Mouse (Mus musculus) heart, embryonic 15.5 days (tissue): Measurements from ENCODE around the gene Mrpl2. TPM values are rescaled to one million over a fixed set of nuclear protein-coding genes. Genes with fewer than 3 reads are reported as not detected.

Experiments used
- ATAC-seq: fragments of 200-750 bp; cut with Nextera tagmentation; replicated peaks from 2 replicates; pipeline ENCODE4 v1.8.0; 2017; ENCODE audit warnings: low read depth, moderate TSS enrichment; ENCODE audit not compliant: insufficient number of reproducible peaks, insufficient read depth, low FRiP score
- H3K27ac ChIP-seq: fragments of 300-500 bp; sonication (generic); 2 replicates; pipeline ENCODE4 v1.5.1; 2015; ENCODE audit warnings: mild to moderate bottlenecking, inconsistent platforms
- H3K27me3 ChIP-seq: fragments of 300-500 bp; sonication (generic); 2 replicates; pipeline ENCODE4 v1.6.1; 2015; ENCODE audit warnings: inconsistent platforms
- H3K36me3 ChIP-seq: fragments of 300-500 bp; sonication (generic); 2 replicates; pipeline ENCODE4 v1.6.1; 2015; ENCODE audit warnings: mild to moderate bottlenecking, inconsistent platforms
- H3K4me1 ChIP-seq: fragments of 300-500 bp; sonication (generic); replicated peaks from 2 replicates; pipeline ENCODE4 v1.6.1; 2015; ENCODE audit warnings: inconsistent platforms
- H3K4me2 ChIP-seq: fragments of 300-500 bp; sonication (generic); 2 replicates; pipeline ENCODE4 v1.6.1; 2015; ENCODE audit warnings: inconsistent platforms, mild to moderate bottlenecking, moderate library complexity
- H3K4me3 ChIP-seq: fragments of 300-500 bp; sonication (generic); 2 replicates; pipeline ENCODE4 v1.5.1; 2015; ENCODE audit warnings: mild to moderate bottlenecking, inconsistent platforms
- H3K9ac ChIP-seq: fragments of 300-500 bp; sonication (generic); 2 replicates; pipeline ENCODE4 v1.6.1; 2015; ENCODE audit warnings: mild to moderate bottlenecking, inconsistent platforms
- H3K9me3 ChIP-seq: fragments of 300-500 bp; sonication (generic); replicated peaks from 2 replicates; pipeline ENCODE4 v1.6.1; 2016; ENCODE audit warnings: inconsistent platforms
- WGBS: fragments of 180-500 bp; shearing (Covaris S2); methylation state at CpG from one replicate; pipeline ENCODE4 v1.1.7; 2015; ENCODE audit warnings: mixed read lengths; 5-methylcytosine and 5-hydroxymethylcytosine counted together
- polyA plus RNA-seq: library from polyadenylated mRNA; unstranded; fragments of >200 nt; fragmentation: Nextera tagmentation; extraction: Ambion mirVana; gene quantifications from 2 replicates; pipeline ENCODE4 v1.2.1, GENCODE M21; 2015

The Mrpl2 gene
- polyA plus RNA-seq, 1 experiment from 2014 or later: 94.3 TPM

DNA sequence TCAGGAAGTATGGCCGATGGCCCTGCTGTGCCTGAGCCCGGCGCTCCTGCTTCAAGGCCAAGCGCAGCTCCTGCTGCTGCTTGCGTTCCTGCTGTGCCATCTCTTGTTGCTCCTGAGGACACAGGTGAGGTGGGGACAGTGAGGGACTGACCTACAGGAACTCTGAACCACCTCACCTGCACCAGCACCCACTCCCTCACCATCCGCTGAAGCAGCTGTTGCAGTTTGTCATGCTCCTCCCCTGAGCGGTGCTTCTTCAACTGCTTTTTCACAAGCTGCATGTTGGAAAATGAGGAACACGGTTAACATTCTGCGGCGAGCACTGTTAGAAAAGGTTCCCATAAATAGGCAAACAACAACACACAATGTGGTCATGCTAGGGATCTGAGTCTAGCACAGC, 23.9 kb downstream of the Mrpl2 start:
- Histone ChIP-seq H3K4me1 (peaks cover 18% of the 10 kb centered on the region), H3K9ac (no peak overlapping the region), H3K9me3 (no peaks in the 10 kb centered on the region), H3K4me3 (no peak overlapping the region), H3K27ac (no peak overlapping the region), H3K27me3 (no peaks in the 10 kb centered on the region), H3K4me2 (no peak overlapping the region), H3K36me3 (peaks cover 49% of the 10 kb centered on the region)
- no peak for ATAC-seq
- WGBS: 94% methylated on average over 10 of the region's 10 CpGs

DNA sequence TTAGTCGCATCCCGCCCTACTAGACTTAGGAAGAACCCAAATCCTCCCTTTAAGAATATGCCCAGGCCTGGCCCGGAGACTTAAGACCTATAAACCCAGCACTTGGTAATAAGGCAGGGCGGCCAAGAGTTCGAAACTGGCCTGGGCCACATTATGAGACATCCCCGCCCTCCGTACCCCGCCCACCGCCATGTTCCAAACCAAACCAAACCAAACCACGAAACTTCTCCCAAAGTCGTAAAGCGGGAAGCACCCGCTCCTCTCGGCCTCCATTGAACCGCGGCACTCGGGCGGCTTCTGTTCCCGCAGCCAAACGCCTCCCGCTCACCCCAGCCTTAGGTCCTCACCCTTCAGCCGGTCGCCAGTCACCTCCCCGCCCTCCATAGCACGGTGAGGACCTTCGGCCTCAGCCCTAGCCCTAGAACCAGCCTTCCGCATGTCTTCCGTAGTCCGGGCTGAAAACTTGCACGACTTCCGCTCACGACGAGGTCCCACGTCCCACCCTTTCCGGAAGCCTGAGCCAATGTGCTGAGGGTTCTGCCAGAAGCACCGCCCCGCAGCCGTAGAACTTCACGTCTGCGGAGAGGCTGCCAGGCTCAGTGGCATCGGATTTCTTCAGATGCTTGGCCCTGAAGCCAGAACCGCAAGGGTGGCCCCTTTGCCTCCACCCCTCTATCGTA, 28.0 kb downstream of the Mrpl2 start, which contains the start of gene Rrp36:
Gene Rrp36 (minus strand): TSS at position 503 of the 680 bp plus-strand sequence.
- ATAC-seq: peak; percentile 85
- Histone ChIP-seq H3K9me3 (no peaks in the 10 kb centered on the region), H3K4me3 (peak within 1 kb of the TSS; percentile 85), H3K36me3 (peaks cover 49% of the 10 kb centered on the region), H3K4me2 (peak within 1 kb of the TSS; percentile 85), H3K9ac (peak within 1 kb of the TSS; percentile 85), H3K27me3 (no peaks in the 10 kb centered on the region), H3K4me1 (peaks cover 36% of the 10 kb centered on the region), H3K27ac (peak within 1 kb of the TSS; percentile 83)
- WGBS: 0% methylated on average over 43 of the region's 43 CpGs

DNA sequence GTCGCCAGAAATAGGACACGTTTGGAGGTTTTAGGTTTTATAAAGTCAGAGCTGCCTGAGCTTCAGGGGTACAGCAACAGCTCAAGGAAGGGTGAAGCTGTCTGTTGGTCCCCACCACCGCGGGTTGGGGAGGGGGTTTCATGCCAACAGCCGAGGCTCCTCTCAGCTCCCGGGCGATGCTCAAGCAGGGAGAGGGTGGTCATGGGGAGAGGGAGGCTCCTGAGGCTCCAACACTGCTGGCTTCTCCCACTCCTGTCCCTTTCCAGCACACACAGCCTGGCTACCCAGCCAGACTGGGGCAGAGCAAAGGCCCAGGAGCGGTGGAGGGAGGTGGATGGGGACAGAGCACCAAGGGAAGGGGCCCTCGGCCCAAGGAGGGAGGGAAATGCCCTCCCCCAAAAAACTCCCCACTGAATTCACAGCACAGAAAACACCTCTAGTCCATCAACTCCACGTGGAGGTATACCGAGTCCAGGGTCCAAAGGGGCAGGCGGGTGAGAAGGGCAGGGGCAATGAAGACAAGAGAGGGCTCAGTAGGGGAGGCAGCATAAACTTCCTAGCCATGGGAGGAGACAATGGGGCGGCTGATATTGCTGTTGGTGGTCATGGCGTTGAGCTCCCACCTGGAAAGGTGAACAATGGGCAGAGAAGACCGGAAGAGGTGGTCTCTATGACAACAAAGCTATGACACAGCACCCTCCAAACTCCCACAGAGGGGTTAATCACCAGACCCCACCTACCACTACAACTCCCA, 28.7 kb downstream of the Mrpl2 start:
- H3K27ac ChIP-seq: peak overlapping the region; percentile 83
- H3K4me1 ChIP-seq: peaks cover 43% of the 10 kb centered on the region
- peaks cover 42% of the 10 kb centered on the region for H3K36me3 ChIP-seq
- peak overlapping the region; percentile 85 for H3K4me3 ChIP-seq
- no peaks in the 10 kb centered on the region for H3K9me3 ChIP-seq
- 20% methylated on average over 15 of the region's 15 CpGs for WGBS
- peak overlapping the region; percentile 85 for H3K4me2 ChIP-seq
- ATAC-seq: peak; percentile 3; the same call in 1 of the 2 replicates
- H3K9ac ChIP-seq: peak overlapping the region; percentile 85
- no peaks in the 10 kb centered on the region for H3K27me3 ChIP-seq

DNA sequence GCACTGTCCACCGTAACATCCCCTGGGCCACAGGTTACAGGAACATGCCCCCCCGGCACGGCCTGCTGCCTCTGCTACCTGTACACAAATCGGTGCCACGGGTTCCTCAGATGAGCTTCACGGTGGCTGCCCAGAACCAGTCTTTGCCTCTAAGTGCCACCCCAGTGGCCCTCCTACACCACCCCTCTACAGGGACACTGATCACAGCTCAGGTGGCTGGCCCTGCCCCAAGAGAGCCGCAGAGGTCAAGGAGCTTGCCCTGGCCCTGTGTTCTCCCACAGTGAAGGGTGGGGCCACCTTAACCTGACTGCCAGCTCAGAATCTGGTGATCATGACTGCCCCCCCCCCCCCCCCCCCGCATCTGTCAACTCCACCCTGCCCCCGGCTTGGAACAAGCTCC, 32.4 kb downstream of the Mrpl2 start, which contains the start of gene Mea1:
Gene Mea1 (plus strand): TSS at position 378 of the 400 bp plus-strand sequence.
- Histone ChIP-seq H3K4me3 (peak within 1 kb of the TSS; percentile 99), H3K27ac (peak within 1 kb of the TSS; percentile 98), H3K4me2 (peak within 1 kb of the TSS; percentile 74), H3K27me3 (no peaks in the 10 kb centered on the region), H3K9me3 (no peaks in the 10 kb centered on the region), H3K36me3 (peaks cover 37% of the 10 kb centered on the region), H3K4me1 (peaks cover 43% of the 10 kb centered on the region), H3K9ac (peak within 1 kb of the TSS; percentile 83)
- 80% methylated on average over 7 of the region's 9 CpGs for WGBS
- no peak for ATAC-seq

DNA sequence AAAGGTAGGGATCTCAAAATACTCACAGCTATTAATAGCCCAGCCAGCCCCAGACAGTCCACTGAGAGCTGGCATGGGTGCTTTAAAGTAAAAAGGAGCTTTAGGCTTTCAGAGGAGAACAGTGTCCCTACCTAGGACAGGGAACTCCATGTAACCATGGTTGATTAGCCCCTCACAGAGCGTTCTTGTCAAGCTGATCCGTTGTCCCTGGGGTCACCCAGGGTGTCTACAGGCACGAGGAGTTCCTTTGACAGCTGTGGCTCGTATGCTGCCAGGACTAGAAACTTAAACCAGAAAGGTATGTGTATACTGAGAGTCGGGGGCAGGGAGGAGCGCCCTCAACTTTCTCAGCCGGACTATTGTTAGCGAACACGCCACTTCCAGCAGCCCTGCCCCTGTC, 32.9 kb downstream of the Mrpl2 start:
- no peak for ATAC-seq
- H3K27ac ChIP-seq: peak overlapping the region; percentile 98
- peak overlapping the region; percentile 99 for H3K4me3 ChIP-seq
- WGBS: 15% methylated on average over 9 of the region's 9 CpGs
- peak overlapping the region; percentile 83 for H3K9ac ChIP-seq
- H3K36me3 ChIP-seq: peaks cover 42% of the 10 kb centered on the region
- H3K4me1 ChIP-seq: peaks cover 40% of the 10 kb centered on the region
- no peaks in the 10 kb centered on the region for H3K27me3 ChIP-seq
- H3K4me2 ChIP-seq: peak overlapping the region; percentile 74
- H3K9me3 ChIP-seq: no peaks in the 10 kb centered on the region

DNA sequence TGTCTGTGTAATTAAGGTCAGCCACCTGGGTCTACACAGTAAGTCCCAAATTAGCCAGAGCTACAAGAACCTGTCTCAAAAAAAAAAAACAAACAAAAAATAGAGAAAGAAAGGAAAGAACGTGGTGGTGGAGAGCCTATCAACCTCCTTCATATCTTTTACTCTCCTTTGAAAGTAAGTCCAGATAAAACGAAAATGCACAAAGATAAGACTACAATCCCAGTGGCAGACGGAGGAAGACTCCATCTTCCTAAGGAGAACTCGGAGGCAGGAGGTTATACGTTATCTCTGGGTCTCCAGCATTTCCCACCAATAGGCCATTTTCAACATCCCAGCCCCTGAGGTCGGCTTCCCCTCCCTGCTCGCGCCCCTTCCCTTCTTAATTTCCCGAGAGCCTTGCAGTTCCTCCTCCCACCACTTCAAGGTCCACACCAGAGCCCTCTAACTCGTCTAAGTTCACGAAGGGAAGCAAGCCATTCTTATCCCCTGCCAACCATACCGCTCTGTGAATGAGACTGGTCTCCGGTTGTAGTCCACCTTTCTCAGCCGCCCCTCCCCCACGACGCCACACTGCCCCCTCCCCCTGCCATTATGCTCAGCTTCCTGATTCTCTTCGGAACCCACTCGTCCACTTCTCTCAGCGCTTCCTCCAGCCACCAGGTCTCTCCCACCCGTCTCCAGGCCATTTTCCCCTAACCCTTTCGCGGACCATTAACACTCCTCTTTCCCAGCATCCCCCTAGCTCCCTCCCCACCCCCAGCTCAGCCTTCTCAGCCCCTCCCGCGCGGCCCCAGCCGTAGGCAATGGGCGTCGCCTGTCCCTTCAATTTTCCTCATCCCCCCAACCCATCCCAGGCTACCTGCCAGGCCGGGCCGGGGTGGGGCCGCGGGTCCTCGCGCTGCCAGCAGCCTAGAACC, 34.1 kb downstream of the Mrpl2 start:
- Histone ChIP-seq H3K4me3 (peak overlapping the region; percentile 99), H3K27me3 (no peaks in the 10 kb centered on the region), H3K4me2 (peak overlapping the region; percentile 74), H3K4me1 (peaks cover 32% of the 10 kb centered on the region), H3K36me3 (peaks cover 49% of the 10 kb centered on the region), H3K27ac (peak overlapping the region; percentile 98), H3K9ac (peak overlapping the region; percentile 83), H3K9me3 (no peaks in the 10 kb centered on the region)
- WGBS: under 1% methylated on average over 34 of the region's 34 CpGs
- peak; percentile 3; the same call in 1 of the 2 replicates for ATAC-seq

DNA sequence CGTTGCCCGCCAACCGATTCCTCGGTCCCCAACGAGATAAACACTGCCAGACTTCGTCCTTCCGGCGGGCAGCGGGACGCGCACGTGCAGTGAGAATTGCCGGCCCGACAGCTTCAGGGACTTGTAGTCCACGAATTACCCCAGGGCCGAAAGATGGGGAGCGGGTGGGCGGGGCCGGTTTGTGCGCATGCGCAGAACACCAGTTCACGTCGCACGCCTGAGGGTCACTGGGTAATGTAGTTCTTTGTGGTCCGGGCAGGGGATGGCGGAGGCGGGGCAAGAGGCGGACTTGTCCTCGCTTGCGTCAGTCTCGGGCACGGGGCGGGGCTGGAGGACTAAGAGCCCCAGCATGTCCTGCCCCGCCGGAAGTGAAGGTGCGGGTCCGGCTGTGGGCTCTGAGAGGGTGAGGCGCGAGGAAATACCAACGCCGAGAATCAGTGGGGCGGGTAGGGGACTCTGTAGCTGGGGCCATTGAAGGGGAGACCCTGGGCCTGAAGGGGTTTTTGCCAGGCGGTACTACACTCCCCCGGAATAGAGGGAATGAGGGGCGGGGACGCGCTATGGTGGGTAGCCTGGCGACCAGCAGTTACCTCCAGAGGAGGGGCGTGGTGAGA, 34.8 kb downstream of the Mrpl2 start, which contains the start of gene Klhdc3:
Gene Klhdc3 (minus strand): TSS at position 155 of the 614 bp plus-strand sequence.
- peak within 1 kb of the TSS; percentile 98 for H3K27ac ChIP-seq
- H3K27me3 ChIP-seq: no peaks in the 10 kb centered on the region
- peaks cover 49% of the 10 kb centered on the region for H3K36me3 ChIP-seq
- peak within 1 kb of the TSS; percentile 74 for H3K4me2 ChIP-seq
- H3K9ac ChIP-seq: peak within 1 kb of the TSS; percentile 83
- peaks cover 30% of the 10 kb centered on the region for H3K4me1 ChIP-seq
- ATAC-seq: peak; percentile 97
- H3K4me3 ChIP-seq: peak within 1 kb of the TSS; percentile 99
- no peaks in the 10 kb centered on the region for H3K9me3 ChIP-seq
- 0% methylated on average over 49 of the region's 49 CpGs for WGBS

DNA sequence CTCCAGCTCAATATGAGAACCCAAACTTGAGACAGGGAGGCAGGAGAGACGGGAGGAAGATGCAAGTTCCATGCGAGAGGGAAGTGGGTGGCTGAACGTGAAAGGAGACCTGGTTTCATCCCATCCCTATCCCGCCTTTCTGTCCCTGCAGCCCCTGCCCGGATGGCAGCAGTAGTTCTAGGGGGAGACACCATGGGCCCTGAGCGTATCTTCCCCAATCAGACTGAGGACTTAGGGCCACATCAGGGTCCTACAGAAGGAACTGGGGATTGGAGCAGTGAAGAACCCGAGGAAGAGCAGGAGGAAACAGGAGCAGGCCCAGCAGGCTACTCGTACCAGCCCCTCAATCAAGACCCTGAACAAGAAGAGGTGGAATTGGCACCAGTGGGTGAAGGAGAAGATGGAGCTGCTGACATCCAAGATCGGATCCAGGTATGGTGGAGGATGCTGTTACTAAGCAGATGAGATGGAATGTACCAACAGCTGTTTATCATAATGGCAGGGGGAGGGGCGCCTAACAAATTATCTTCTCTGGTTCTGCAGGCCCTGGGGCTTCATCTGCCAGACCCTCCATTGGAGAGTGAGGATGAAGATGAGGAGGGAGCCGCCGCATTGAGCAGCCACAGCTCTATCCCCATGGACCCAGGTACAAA, 35.6 kb downstream of the Mrpl2 start:
- Histone ChIP-seq H3K36me3 (peaks cover 49% of the 10 kb centered on the region), H3K4me3 (peak overlapping the region; percentile 99), H3K9me3 (no peaks in the 10 kb centered on the region), H3K27me3 (no peaks in the 10 kb centered on the region), H3K4me2 (peak overlapping the region; percentile 74), H3K9ac (peak overlapping the region; percentile 70), H3K27ac (peak overlapping the region; percentile 77), H3K4me1 (peaks cover 30% of the 10 kb centered on the region)
- WGBS: 25% methylated on average over 12 of the region's 12 CpGs
- no peak for ATAC-seq

DNA sequence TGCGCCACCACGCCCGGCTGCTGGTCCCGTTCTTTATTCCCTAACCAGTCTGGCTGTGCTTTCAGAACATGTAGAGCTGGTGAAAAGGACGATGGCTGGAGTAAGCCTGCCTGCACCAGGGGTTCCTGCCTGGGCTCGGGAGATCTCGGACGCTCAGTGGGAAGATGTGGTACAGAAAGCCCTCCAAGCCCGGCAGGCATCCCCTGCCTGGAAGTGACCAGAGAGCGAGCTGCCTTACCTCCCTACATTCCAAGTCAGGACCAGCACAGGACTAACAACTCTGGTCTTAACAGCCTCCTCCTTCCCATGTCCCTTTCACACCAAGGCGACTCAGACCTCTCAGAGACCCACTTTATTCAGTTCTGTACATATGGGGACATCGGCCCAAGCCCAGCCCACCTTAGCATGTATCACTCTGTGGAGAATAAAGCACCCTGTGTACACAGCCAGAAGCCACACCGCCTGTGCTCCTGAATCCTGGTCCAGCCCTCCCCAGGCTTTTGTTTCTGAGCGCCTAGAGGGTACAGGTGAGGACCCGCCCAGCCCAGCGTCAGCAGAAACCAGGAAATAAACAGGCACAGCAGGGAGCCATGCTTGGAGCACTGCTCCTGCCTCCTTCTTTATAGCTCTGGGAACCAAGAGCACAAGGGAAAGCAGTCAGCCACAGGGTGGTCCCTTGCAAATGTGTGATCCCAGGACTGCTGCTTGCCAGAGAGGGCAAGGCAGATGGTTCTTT, 36.8 kb downstream of the Mrpl2 start:
- no peaks in the 10 kb centered on the region for H3K27me3 ChIP-seq
- no peaks in the 10 kb centered on the region for H3K9me3 ChIP-seq
- H3K4me1 ChIP-seq: peaks cover 27% of the 10 kb centered on the region
- no peak overlapping the region for H3K4me3 ChIP-seq
- ATAC-seq: no peak
- H3K9ac ChIP-seq: no peak overlapping the region
- H3K36me3 ChIP-seq: peaks cover 45% of the 10 kb centered on the region
- H3K27ac ChIP-seq: no peak overlapping the region
- WGBS: 85% methylated on average over 16 of the region's 16 CpGs
- no peak overlapping the region for H3K4me2 ChIP-seq

DNA sequence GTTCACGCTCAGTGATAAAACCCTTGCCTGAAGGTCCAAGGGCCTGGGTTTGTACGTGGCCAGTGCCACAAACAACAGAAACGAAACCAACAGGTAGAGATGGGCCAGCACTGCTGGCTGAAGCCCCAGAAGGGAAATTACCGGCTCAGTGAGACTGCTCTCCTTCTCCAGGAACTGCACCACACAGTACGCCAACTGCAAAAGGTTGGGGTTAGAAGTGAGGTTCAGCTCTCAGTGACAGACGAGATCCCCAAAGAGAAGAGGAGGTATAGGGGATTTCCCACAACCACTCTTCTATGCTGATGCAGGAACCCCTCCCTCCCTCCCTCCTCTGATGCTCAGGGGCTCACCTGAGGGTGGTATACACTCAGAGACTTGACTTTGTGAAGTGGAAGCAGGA, 39.9 kb downstream of the Mrpl2 start:
- WGBS: 86% methylated on average over 6 of the region's 6 CpGs
- peaks cover 45% of the 10 kb centered on the region for H3K36me3 ChIP-seq

More for the DNA sequence above, 39.9 kb downstream of the Mrpl2 start:
- H3K4me3 ChIP-seq: no peak overlapping the region
- H3K9me3 ChIP-seq: no peaks in the 10 kb centered on the region
- H3K9ac ChIP-seq: no peak overlapping the region
- no peak overlapping the region for H3K27ac ChIP-seq
- peaks cover 7% of the 10 kb centered on the region for H3K4me1 ChIP-seq
- no peak overlapping the region for H3K4me2 ChIP-seq
- no peak for ATAC-seq
- H3K27me3 ChIP-seq: no peaks in the 10 kb centered on the region
